In the genomic region with DNA sequence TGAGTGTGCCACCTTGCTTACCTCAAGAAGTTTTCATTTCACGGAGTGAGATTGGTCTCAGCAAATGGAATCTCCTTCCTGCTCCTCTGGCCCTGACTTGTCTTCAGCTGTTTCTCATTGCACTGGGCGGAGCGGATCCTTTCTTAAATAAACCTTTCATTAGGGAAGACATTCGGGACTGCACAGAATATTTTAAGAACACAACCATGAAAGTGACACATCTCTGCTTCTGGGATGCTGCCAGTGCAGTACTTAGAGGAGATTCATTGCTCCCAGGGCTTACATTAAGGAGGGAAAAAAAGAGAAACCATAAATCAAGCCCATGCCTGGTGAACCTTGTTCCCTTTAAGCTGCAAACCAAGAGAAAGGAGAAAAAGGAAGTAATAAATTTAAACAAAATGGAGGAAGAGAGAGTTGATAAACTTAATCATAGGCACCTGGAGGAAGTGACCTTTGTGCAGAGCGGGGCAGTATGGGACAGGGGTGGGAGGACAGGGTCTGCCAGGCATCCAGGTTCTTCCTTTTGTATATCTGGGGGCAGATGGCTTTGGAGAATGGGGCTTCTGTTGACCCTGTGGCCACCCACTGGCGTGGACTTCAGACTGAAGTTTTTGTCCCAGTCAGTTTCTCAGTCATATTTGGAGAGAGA, we compare ENCODE assay signal across 13 mouse cellular contexts. TPM values are rescaled to one million over a fixed set of nuclear protein-coding genes. Genes with fewer than 3 reads are reported as not detected.
DNase-seq lines count a peak whose midpoint lies in the region; ATAC-seq lines count a peak whose summit lies in the region.
"Had no signal": no experiment of that assay in that cellular context is flagged by ENCODE, and none has a peak within 500 bp of the region (broad histone marks: within the 10 kb centered on the region; RNA-seq: fewer than 3 reads in every experiment).

No protein-coding gene starts in this region.

- no peaks in the 10 kb centered on the region for H3K9me3 ChIP-seq in forebrain, embryonic 10.5 days
- no peaks in the 10 kb centered on the region for H3K9me3 ChIP-seq in forebrain, embryonic 16.5 days (ENCODE audit: control insufficient read depth, low read length)
- no peaks in the 10 kb centered on the region for H3K9me3 ChIP-seq in intestine, embryonic 16.5 days (ENCODE audit: control insufficient read depth, low read length)
- no peaks in the 10 kb centered on the region for H3K9me3 ChIP-seq in stomach, embryonic 16.5 days (replicated peaks; ENCODE audit: control insufficient read depth, low read length)
- H3K9me3 ChIP-seq: limb, embryonic 12.5 days; neural tube, embryonic 12.5 days had no signal

- H3K27me3 ChIP-seq in forebrain, embryonic 10.5 days (ENCODE audit: poor library complexity, severe bottlenecking) = no peaks in the 10 kb centered on the region
- H3K27me3 ChIP-seq in forebrain, embryonic 16.5 days (replicated peaks; ENCODE audit: control insufficient read depth, insufficient read depth, low read length) = no peaks in the 10 kb centered on the region
- no peaks in the 10 kb centered on the region for H3K27me3 ChIP-seq in intestine, embryonic 16.5 days (replicated peaks; ENCODE audit: control insufficient read depth, insufficient read depth, low read length)
- H3K27me3 ChIP-seq in stomach, embryonic 16.5 days (ENCODE audit: control insufficient read depth, insufficient read depth, low read length) = no peaks in the 10 kb centered on the region
- H3K27me3 ChIP-seq: limb, embryonic 12.5 days; neural tube, embryonic 12.5 days had no signal

- no peak overlapping the region for H3K9ac ChIP-seq in forebrain, embryonic 16.5 days (replicated peaks; ENCODE audit: low read depth, low read length)
- no peak overlapping the region for H3K9ac ChIP-seq in intestine, embryonic 16.5 days (ENCODE audit: low read depth, low read length)
- no peak overlapping the region for H3K9ac ChIP-seq in stomach, embryonic 16.5 days (ENCODE audit: low read length)
- H3K9ac ChIP-seq: limb, embryonic 12.5 days; neural tube, embryonic 12.5 days had no signal

- WGBS in forebrain, embryonic 10.5 days = 68% methylated on average over 6 of the region's 6 CpGs
- 74% methylated on average over 6 of the region's 6 CpGs for WGBS in forebrain, embryonic 16.5 days
- WGBS in intestine, embryonic 16.5 days = 38% methylated on average over 6 of the region's 6 CpGs
- WGBS in stomach, embryonic 16.5 days = 35% methylated on average over 6 of the region's 6 CpGs

- H3K27ac ChIP-seq in forebrain, embryonic 10.5 days = 0 out of 2 replicates have a peak overlapping the region, but pooled peaks have one; percentile 20
- no peak overlapping the region for H3K27ac ChIP-seq in forebrain, embryonic 16.5 days (ENCODE audit: low read length)
- H3K27ac ChIP-seq in intestine, embryonic 16.5 days (ENCODE audit: low read length) = peak overlapping the region; percentile 80
- H3K27ac ChIP-seq in stomach, embryonic 16.5 days (ENCODE audit: low read length) = peak overlapping the region; percentile 76
- H3K27ac ChIP-seq: limb, embryonic 12.5 days; neural tube, embryonic 12.5 days had no signal

- H3K4me1 ChIP-seq in forebrain, embryonic 10.5 days = peaks cover 18% of the 10 kb centered on the region
- 0 out of 2 replicates have a peak, but pooled peaks cover 4% of the 10 kb centered on the region for H3K4me1 ChIP-seq in forebrain, embryonic 16.5 days (replicated peaks; ENCODE audit: control insufficient read depth, insufficient read depth, low read length)
- peaks cover 16% of the 10 kb centered on the region for H3K4me1 ChIP-seq in intestine, embryonic 16.5 days (ENCODE audit: control insufficient read depth, insufficient read depth, low read length)
- H3K4me1 ChIP-seq in stomach, embryonic 16.5 days (ENCODE audit: control insufficient read depth, insufficient read depth, low read length) = peaks cover 14% of the 10 kb centered on the region

- DNase-seq in forebrain, embryonic 10.5 days (ENCODE audit: extremely low spot score, low spot score) = no peak
- peak; percentile 53 for DNase-seq in kidney, postnatal 14 days
- DNase-seq in kidney, adult 9 months = no peak
- no peak for DNase-seq in lung, postnatal 14 days
- DNase-seq in testis, postnatal 14 days (ENCODE audit: low spot score) = no peak
- DNase-seq: cerebellum, postnatal 25 days; heart, postnatal 10 days; layer of hippocampus, adult 9-11 months had no signal

- no peaks in the 10 kb centered on the region for H3K36me3 ChIP-seq in forebrain, embryonic 10.5 days (replicated peaks)
- no peaks in the 10 kb centered on the region for H3K36me3 ChIP-seq in forebrain, embryonic 16.5 days (ENCODE audit: control insufficient read depth, insufficient read depth)
- H3K36me3 ChIP-seq in intestine, embryonic 16.5 days (ENCODE audit: control insufficient read depth, insufficient read depth, low read length) = no peaks in the 10 kb centered on the region
- H3K36me3 ChIP-seq in stomach, embryonic 16.5 days (ENCODE audit: control insufficient read depth, insufficient read depth, low read length) = no peaks in the 10 kb centered on the region
- H3K36me3 ChIP-seq: limb, embryonic 12.5 days; neural tube, embryonic 12.5 days had no signal

- H3K4me2 ChIP-seq in forebrain, embryonic 16.5 days (ENCODE audit: low read length) = no peak overlapping the region
- peak overlapping the region; percentile 25; the same call in 1 of the 2 replicates for H3K4me2 ChIP-seq in intestine, embryonic 16.5 days (ENCODE audit: low read depth, low read length)
- H3K4me2 ChIP-seq in stomach, embryonic 16.5 days (ENCODE audit: low read depth, low read length) = no peak overlapping the region
- H3K4me2 ChIP-seq: limb, embryonic 12.5 days; neural tube, embryonic 12.5 days had no signal

- no peak for ATAC-seq in forebrain, embryonic 16.5 days
- ATAC-seq in intestine, embryonic 16.5 days = peak; percentile 80
- peak; percentile 71 for ATAC-seq in stomach, embryonic 16.5 days (ENCODE audit: insufficient read depth, low FRiP score)

- no peak overlapping the region for H3K4me3 ChIP-seq in forebrain, embryonic 10.5 days
- H3K4me3 ChIP-seq in forebrain, embryonic 16.5 days (replicated peaks; ENCODE audit: low read length) = no peak overlapping the region
- no peak overlapping the region for H3K4me3 ChIP-seq in intestine, embryonic 16.5 days (ENCODE audit: low read length)
- no peak overlapping the region for H3K4me3 ChIP-seq in stomach, embryonic 16.5 days (replicated peaks; ENCODE audit: low read length)
- H3K4me3 ChIP-seq: limb, embryonic 12.5 days; neural tube, embryonic 12.5 days had no signal

RNA-seq across cellular contexts. Expression of gene Nppc, which starts 37.5 kb away (rescaled TPM):
- polyA plus RNA-seq in forebrain, embryonic 10.5 days (2016; fragmentation: Nextera tagmentation; extraction: Ambion mirVana) = 0.90 and 1.4 TPM in 2 replicates
- polyA plus RNA-seq in forebrain, embryonic 16.5 days (2015; fragmentation: Nextera tagmentation; extraction: Ambion mirVana) = 3.7 and 5.2 TPM in 2 replicates
- 0.34 and 0.72 TPM in 2 replicates for polyA plus RNA-seq in intestine, embryonic 16.5 days (2015; fragmentation: Nextera tagmentation; extraction: Ambion mirVana)
- 3.4 and 4.6 TPM in 2 replicates for polyA plus RNA-seq in stomach, embryonic 16.5 days (2015; fragmentation: Nextera tagmentation; extraction: Ambion mirVana)

RNA-seq across cellular contexts. Expression of gene Cops7b, which starts 50.2 kb away (rescaled TPM):
- 74.3 and 75.9 TPM in 2 replicates for polyA plus RNA-seq in forebrain, embryonic 10.5 days (2016; fragmentation: Nextera tagmentation; extraction: Ambion mirVana)
- polyA plus RNA-seq in forebrain, embryonic 16.5 days (2015; fragmentation: Nextera tagmentation; extraction: Ambion mirVana) = 59.7 and 64.6 TPM in 2 replicates
- polyA plus RNA-seq in intestine, embryonic 16.5 days (2015; fragmentation: Nextera tagmentation; extraction: Ambion mirVana) = 31.5 and 35.1 TPM in 2 replicates
- 32.5 and 32.6 TPM in 2 replicates for polyA plus RNA-seq in stomach, embryonic 16.5 days (2015; fragmentation: Nextera tagmentation; extraction: Ambion mirVana)

RNA-seq across cellular contexts. Expression of gene Pde6d, which starts 50.4 kb away (rescaled TPM):
- polyA plus RNA-seq in forebrain, embryonic 10.5 days (2016; fragmentation: Nextera tagmentation; extraction: Ambion mirVana) = 64.3 and 68.0 TPM in 2 replicates
- 88.7 and 90.1 TPM in 2 replicates for polyA plus RNA-seq in forebrain, embryonic 16.5 days (2015; fragmentation: Nextera tagmentation; extraction: Ambion mirVana)
- polyA plus RNA-seq in intestine, embryonic 16.5 days (2015; fragmentation: Nextera tagmentation; extraction: Ambion mirVana) = 35.1 and 35.2 TPM in 2 replicates
- 32.8 and 42.9 TPM in 2 replicates for polyA plus RNA-seq in stomach, embryonic 16.5 days (2015; fragmentation: Nextera tagmentation; extraction: Ambion mirVana)
